Mouse (Mus musculus): Measurements from ENCODE around the gene Fam83f. TPM values are rescaled to one million over a fixed set of nuclear protein-coding genes. Genes with fewer than 3 reads are reported as not detected.

Gene Fam83f
- polyA plus RNA-seq, 1 experiment from 2014 or later: 0.60 TPM

DNA sequence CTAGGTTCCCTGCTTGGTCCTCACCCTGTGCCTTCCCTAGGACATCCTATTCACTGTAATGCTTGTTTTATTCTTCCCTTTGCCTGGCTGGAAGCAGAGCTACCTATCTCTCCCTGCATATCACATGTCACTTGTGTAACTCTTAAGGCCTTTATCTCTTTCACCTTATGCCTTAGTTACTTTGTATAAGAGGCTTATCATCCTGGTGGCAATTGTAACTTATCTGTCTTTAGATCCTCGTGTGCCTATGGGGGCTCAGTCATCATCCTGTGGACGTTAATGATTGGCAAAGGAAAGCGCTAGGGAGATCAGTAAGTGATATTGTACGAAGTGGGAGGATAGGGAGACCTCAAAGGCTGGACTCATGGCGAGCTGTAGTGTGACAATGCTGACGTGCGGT, 16.9 kb downstream of the Fam83f start:
- H3K9ac ChIP-seq (ENCODE audit: low read length): no peak overlapping the region
- no peaks in the 10 kb centered on the region for H3K27me3 ChIP-seq (ENCODE audit: control insufficient read depth, insufficient read depth, low read length)
- no peak for DNase-seq (ENCODE audit: low spot score)
- no peak overlapping the region for H3K4me3 ChIP-seq (ENCODE audit: low read depth, low read length)
- H3K36me3 ChIP-seq (ENCODE audit: control insufficient read depth, insufficient read depth, low read length): no peaks in the 10 kb centered on the region
- no peaks in the 10 kb centered on the region for H3K4me1 ChIP-seq (ENCODE audit: control insufficient read depth, insufficient read depth, low read length)
- WGBS: 84% methylated on average over 7 of the region's 7 CpGs
- no peaks in the 10 kb centered on the region for H3K9me3 ChIP-seq (ENCODE audit: control insufficient read depth, low read length)
- no peak for ATAC-seq (ENCODE audit: insufficient number of reproducible peaks, low FRiP score, low TSS enrichment, low read depth)
- H3K27ac ChIP-seq (replicated peaks; ENCODE audit: low read depth, low read length): no peak overlapping the region
- no peak overlapping the region for H3K4me2 ChIP-seq (ENCODE audit: low read depth, severe bottlenecking)

DNA sequence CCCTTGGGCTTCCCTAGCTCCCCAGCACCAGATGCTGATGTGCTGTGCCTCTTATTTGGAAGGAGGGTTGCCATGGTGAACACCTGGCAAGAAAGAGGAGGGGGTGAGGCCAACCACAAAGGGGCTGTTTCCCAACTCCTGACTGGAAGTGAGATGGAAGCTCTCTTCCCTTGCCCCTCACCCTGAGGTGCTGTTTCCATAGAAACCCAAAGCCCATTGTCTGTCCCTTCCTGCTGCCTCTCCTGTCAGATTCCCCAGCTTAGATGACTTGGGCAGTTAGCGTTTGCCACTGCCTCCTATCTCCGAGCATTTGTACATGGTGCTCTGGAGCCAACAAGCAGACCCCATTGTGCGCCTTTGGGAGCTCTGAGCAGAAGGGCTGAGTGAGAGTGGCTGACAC, 21.8 kb downstream of the Fam83f start:
- H3K27ac ChIP-seq (replicated peaks; ENCODE audit: low read depth, low read length): no peak overlapping the region
- no peaks in the 10 kb centered on the region for H3K27me3 ChIP-seq (ENCODE audit: control insufficient read depth, insufficient read depth, low read length)
- WGBS: 64% methylated on average over 3 of the region's 3 CpGs
- DNase-seq (ENCODE audit: low spot score) (peak; percentile 42), ATAC-seq (ENCODE audit: insufficient number of reproducible peaks, low FRiP score, low TSS enrichment, low read depth) (no peak)
- H3K4me2 ChIP-seq (ENCODE audit: low read depth, severe bottlenecking): no peak overlapping the region
- no peak overlapping the region for H3K9ac ChIP-seq (ENCODE audit: low read length)
- no peaks in the 10 kb centered on the region for H3K36me3 ChIP-seq (ENCODE audit: control insufficient read depth, insufficient read depth, low read length)
- no peak overlapping the region for H3K4me3 ChIP-seq (ENCODE audit: low read depth, low read length)
- no peaks in the 10 kb centered on the region for H3K9me3 ChIP-seq (ENCODE audit: control insufficient read depth, low read length)
- H3K4me1 ChIP-seq (ENCODE audit: control insufficient read depth, insufficient read depth, low read length): peaks cover 6% of the 10 kb centered on the region

DNA sequence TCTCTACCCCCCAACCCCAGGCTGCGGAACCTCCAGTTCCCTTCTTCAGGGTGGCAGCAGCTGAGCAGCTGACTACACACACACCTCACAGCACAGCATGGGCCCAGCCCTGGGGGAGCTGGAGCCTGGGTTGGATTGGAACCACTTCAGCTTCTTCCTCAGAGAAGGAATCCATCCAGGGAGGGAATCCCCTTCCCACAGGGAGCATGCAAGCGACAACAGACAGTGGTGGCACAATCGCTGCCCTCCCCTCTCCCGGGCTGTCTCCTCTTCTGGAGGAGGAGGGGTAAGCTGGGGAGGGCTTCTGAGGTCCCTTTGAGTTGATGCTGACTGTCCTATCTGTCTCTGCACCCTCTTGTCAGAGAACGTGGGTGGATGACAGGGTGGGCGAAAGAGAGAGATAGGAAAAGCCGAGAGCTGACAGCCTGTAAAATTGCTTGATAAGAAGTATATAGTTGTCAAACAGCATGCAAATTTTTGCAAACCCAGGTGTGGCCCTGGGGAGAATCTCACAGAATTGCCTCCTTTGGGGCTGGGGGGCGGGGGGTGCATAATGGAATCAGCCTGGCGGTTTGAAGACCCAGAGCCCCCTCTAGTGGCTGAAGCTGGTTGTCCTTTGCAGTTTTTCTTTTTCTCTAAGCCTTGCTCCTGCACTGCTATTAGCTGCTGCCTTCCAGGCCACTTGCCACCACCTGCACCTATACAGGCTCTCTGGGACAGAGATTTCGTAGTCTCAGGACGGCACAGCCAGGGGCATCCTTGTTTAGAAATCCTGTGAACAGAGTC, 22.7 kb downstream of the Fam83f start:
- ATAC-seq (ENCODE audit: insufficient number of reproducible peaks, low FRiP score, low TSS enrichment, low read depth) (no peak), DNase-seq (ENCODE audit: low spot score) (peak; percentile 80)
- Histone ChIP-seq H3K9ac (ENCODE audit: low read length) (no peak overlapping the region), H3K4me3 (ENCODE audit: low read depth, low read length) (no peak overlapping the region), H3K9me3 (ENCODE audit: control insufficient read depth, low read length) (no peaks in the 10 kb centered on the region), H3K36me3 (ENCODE audit: control insufficient read depth, insufficient read depth, low read length) (no peaks in the 10 kb centered on the region), H3K27ac (replicated peaks; ENCODE audit: low read depth, low read length) (no peak overlapping the region), H3K4me2 (ENCODE audit: low read depth, severe bottlenecking) (no peak overlapping the region), H3K27me3 (ENCODE audit: control insufficient read depth, insufficient read depth, low read length) (no peaks in the 10 kb centered on the region), H3K4me1 (ENCODE audit: control insufficient read depth, insufficient read depth, low read length) (peaks cover 6% of the 10 kb centered on the region)
- WGBS: 30% methylated on average over 11 of the region's 11 CpGs

DNA sequence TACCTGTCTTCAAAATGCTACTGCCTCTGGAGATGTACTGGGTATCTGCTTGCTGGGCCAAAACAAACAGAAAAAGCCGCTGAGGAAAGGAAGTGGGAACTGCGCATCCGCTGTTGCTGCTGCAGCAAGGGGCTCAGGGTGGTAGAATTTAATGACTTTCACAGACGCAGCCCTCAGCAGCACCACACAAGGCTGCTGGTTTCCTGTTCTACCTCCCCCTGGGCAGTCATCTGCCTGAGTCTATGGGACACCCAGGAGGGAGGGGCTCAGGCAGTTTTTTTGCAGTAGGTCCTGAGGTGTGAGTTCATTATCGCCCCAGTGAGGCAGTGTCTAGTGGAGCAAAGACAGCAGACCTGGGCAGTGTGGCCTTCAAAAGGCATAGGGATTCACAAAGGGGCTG, 25.9 kb downstream of the Fam83f start:
- H3K9ac ChIP-seq (ENCODE audit: low read length): no peak overlapping the region; the same call in 1 of the 2 replicates
- H3K4me3 ChIP-seq (ENCODE audit: low read depth, low read length): no peak overlapping the region
- no peaks in the 10 kb centered on the region for H3K36me3 ChIP-seq (ENCODE audit: control insufficient read depth, insufficient read depth, low read length)
- no peaks in the 10 kb centered on the region for H3K27me3 ChIP-seq (ENCODE audit: control insufficient read depth, insufficient read depth, low read length)
- 21% methylated on average over 5 of the region's 5 CpGs for WGBS
- H3K9me3 ChIP-seq (ENCODE audit: control insufficient read depth, low read length): no peaks in the 10 kb centered on the region
- DNase-seq (ENCODE audit: low spot score): peak; percentile 41
- peak; percentile 44; the same call in 1 of the 2 replicates for ATAC-seq (ENCODE audit: insufficient number of reproducible peaks, low FRiP score, low TSS enrichment, low read depth)
- H3K4me1 ChIP-seq (ENCODE audit: control insufficient read depth, insufficient read depth, low read length): peaks cover 6% of the 10 kb centered on the region
- no peak overlapping the region for H3K27ac ChIP-seq (replicated peaks; ENCODE audit: low read depth, low read length)
- H3K4me2 ChIP-seq (ENCODE audit: low read depth, severe bottlenecking): no peak overlapping the region

DNA sequence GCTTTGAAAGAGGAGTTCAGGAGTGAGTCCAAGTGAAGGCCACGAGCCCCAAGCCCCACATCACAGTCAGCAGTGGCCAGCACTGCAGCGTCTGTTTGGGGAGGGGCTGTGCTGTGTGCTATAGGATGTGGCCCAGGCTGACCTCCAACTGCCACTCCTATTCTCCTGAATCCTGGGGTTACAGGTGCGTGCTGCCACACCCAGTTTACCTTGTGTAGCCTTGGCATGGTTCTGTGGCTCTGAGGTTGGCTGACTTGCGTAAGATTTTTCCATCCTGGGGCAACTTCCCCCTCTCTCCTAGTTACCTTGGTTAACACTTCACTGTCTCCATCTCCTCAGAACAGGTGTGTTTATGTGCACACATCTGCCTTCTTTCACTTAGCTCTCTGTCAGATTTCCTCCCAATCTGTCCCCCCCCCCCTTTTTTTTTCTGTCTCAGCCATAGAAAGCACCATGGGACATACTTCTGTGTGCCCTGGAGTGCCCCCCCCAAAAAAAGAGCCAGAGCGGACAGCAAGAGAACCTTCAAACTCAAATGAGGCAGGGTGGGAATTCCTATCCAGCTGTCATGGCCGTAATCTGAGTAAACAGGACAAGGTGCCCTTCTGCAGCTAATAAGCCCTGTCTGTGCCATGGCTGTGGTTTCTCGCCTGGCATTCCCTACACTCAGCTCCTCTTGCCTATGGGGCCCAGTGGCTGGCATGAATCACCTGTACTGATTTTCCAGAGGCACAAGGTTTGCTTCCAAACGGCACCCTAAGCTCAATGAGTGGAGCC, 30.0 kb downstream of the Fam83f start:
- Histone ChIP-seq H3K9me3 (ENCODE audit: control insufficient read depth, low read length) (no peaks in the 10 kb centered on the region), H3K27me3 (ENCODE audit: control insufficient read depth, insufficient read depth, low read length) (no peaks in the 10 kb centered on the region), H3K4me3 (ENCODE audit: low read depth, low read length) (no peak overlapping the region), H3K4me1 (ENCODE audit: control insufficient read depth, insufficient read depth, low read length) (peaks cover 6% of the 10 kb centered on the region), H3K4me2 (ENCODE audit: low read depth, severe bottlenecking) (no peak overlapping the region), H3K27ac (replicated peaks; ENCODE audit: low read depth, low read length) (no peak overlapping the region), H3K36me3 (ENCODE audit: control insufficient read depth, insufficient read depth, low read length) (no peaks in the 10 kb centered on the region), H3K9ac (ENCODE audit: low read length) (no peak overlapping the region)
- DNase-seq (ENCODE audit: low spot score) (no peak), ATAC-seq (ENCODE audit: insufficient number of reproducible peaks, low FRiP score, low TSS enrichment, low read depth) (no peak)
- WGBS: 79% methylated on average over 8 of the region's 8 CpGs

DNA sequence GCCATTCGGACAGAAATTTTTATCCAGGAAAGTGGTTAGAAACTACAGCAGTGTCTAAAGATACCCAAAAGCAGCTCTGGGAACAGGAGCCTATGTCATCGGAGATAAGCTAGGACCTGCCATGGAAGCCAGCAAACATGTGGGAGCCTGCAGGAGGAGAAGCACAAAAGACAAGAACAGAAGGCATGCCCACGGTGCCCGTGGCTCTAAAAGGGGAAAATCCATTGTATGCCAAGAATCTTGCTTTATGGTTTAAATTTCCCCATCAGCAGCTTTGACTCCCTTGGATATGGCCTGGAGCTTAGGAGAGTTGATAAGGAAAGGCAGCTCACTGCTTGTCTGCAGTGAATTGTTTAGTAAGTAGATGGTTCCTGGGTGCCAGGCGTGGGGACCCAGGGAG, 31.3 kb downstream of the Fam83f start:
- 84% methylated on average over 5 of the region's 5 CpGs for WGBS
- Histone ChIP-seq H3K36me3 (ENCODE audit: control insufficient read depth, insufficient read depth, low read length) (no peaks in the 10 kb centered on the region), H3K4me3 (ENCODE audit: low read depth, low read length) (no peak overlapping the region), H3K9me3 (ENCODE audit: control insufficient read depth, low read length) (no peaks in the 10 kb centered on the region), H3K27me3 (ENCODE audit: control insufficient read depth, insufficient read depth, low read length) (no peaks in the 10 kb centered on the region), H3K27ac (replicated peaks; ENCODE audit: low read depth, low read length) (no peak overlapping the region), H3K9ac (ENCODE audit: low read length) (no peak overlapping the region), H3K4me1 (ENCODE audit: control insufficient read depth, insufficient read depth, low read length) (peaks cover 5% of the 10 kb centered on the region; the same call in 1 of the 2 replicates), H3K4me2 (ENCODE audit: low read depth, severe bottlenecking) (no peak overlapping the region)
- no peak for DNase-seq (ENCODE audit: low spot score)
- no peak for ATAC-seq (ENCODE audit: insufficient number of reproducible peaks, low FRiP score, low TSS enrichment, low read depth)

DNA sequence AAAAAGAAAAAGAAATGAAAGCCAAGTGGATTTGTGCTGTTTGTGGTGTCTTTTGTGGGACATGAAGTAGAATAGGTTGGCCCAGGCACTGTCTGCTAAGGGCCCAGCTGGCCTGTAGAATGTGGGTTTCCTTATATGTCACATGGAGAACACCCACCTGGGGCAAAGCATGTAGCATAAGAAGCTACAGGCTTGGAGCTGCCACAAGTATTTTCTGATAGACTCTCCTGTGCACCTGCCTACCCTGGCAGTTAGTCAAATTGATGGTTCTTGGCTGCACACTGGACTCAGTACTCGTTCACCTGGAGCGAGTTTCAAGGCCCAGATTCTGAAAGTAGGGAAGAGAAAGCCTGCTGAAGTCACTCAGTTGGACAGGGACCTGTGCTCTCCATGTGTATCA, 31.8 kb downstream of the Fam83f start:
- DNase-seq (ENCODE audit: low spot score) (no peak), ATAC-seq (ENCODE audit: insufficient number of reproducible peaks, low FRiP score, low TSS enrichment, low read depth) (no peak)
- Histone ChIP-seq H3K9me3 (ENCODE audit: control insufficient read depth, low read length) (no peaks in the 10 kb centered on the region), H3K4me1 (ENCODE audit: control insufficient read depth, insufficient read depth, low read length) (0 out of 2 replicates have a peak, but pooled peaks cover 2% of the 10 kb centered on the region), H3K4me3 (ENCODE audit: low read depth, low read length) (no peak overlapping the region), H3K4me2 (ENCODE audit: low read depth, severe bottlenecking) (no peak overlapping the region), H3K27me3 (ENCODE audit: control insufficient read depth, insufficient read depth, low read length) (no peaks in the 10 kb centered on the region), H3K9ac (ENCODE audit: low read length) (no peak overlapping the region), H3K27ac (replicated peaks; ENCODE audit: low read depth, low read length) (no peak overlapping the region), H3K36me3 (ENCODE audit: control insufficient read depth, insufficient read depth, low read length) (no peaks in the 10 kb centered on the region)
- WGBS: 76% methylated on average over 2 of the region's 2 CpGs

DNA sequence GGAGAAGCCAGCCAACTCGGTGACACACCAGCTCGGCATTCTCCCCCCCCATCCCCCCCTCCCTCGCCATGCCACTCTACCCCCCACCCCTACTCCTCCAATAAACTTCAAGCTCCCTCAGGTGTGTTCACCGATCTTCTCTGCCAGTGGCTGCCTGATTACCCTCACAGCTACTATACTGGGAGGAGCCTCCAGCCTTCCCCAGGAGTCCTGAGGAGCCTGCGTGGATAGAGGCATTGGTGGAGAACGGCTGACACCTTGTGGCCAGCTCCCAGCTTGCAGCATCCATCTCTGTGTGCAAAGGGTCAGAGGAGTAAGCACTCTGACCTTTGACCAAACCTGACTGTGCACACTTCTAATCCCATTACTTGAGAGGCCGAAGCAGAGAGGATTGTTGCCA, 32.6 kb downstream of the Fam83f start:
- no peak overlapping the region for H3K4me2 ChIP-seq (ENCODE audit: low read depth, severe bottlenecking)
- 0 out of 2 replicates have a peak, but pooled peaks cover 2% of the 10 kb centered on the region for H3K4me1 ChIP-seq (ENCODE audit: control insufficient read depth, insufficient read depth, low read length)
- no peak overlapping the region for H3K27ac ChIP-seq (replicated peaks; ENCODE audit: low read depth, low read length)
- H3K4me3 ChIP-seq (ENCODE audit: low read depth, low read length): no peak overlapping the region
- ATAC-seq (ENCODE audit: insufficient number of reproducible peaks, low FRiP score, low TSS enrichment, low read depth): peak; percentile 80
- no peaks in the 10 kb centered on the region for H3K36me3 ChIP-seq (ENCODE audit: control insufficient read depth, insufficient read depth, low read length)
- H3K9me3 ChIP-seq (ENCODE audit: control insufficient read depth, low read length): no peaks in the 10 kb centered on the region
- H3K9ac ChIP-seq (ENCODE audit: low read length): no peak overlapping the region
- H3K27me3 ChIP-seq (ENCODE audit: control insufficient read depth, insufficient read depth, low read length): no peaks in the 10 kb centered on the region
- DNase-seq (ENCODE audit: low spot score): peak; percentile 88
- WGBS: 6% methylated on average over 7 of the region's 7 CpGs
